Comparison of ENCODE assay signal across 27 mouse cellular contexts in genomic region chr13:109840251-109840650, GRCm38 (mm10).
"Had no signal": no experiment of that assay in that cellular context is flagged by ENCODE, and none has a peak within 500 bp of the region (broad histone marks: within the 10 kb centered on the region; RNA-seq: fewer than 3 reads in every experiment).

No protein-coding gene starts in this region.

- H3K9ac ChIP-seq: heart, embryonic 13.5 days; heart, embryonic 15.5 days; hindbrain, embryonic 13.5 days; hindbrain, embryonic 15.5 days; limb, embryonic 12.5 days; liver, embryonic 13.5 days; liver, embryonic 15.5 days had no signal

- H3K9me3 ChIP-seq: heart, embryonic 13.5 days; heart, embryonic 15.5 days; hindbrain, embryonic 13.5 days; hindbrain, embryonic 15.5 days; limb, embryonic 10.5 days; limb, embryonic 12.5 days; liver, embryonic 13.5 days; liver, embryonic 15.5 days had no signal

- H3K27me3 ChIP-seq: heart, embryonic 13.5 days; heart, embryonic 15.5 days; hindbrain, embryonic 13.5 days; hindbrain, embryonic 15.5 days; limb, embryonic 12.5 days; liver, embryonic 13.5 days; liver, embryonic 15.5 days had no signal

- H3K4me2 ChIP-seq: heart, embryonic 11.5 days; heart, embryonic 13.5 days; heart, embryonic 15.5 days; hindbrain, embryonic 13.5 days; hindbrain, embryonic 15.5 days; limb, embryonic 12.5 days; liver, embryonic 11.5 days; liver, embryonic 13.5 days; liver, embryonic 15.5 days had no signal

- H3K4me1 ChIP-seq: hindbrain, embryonic 13.5 days; hindbrain, embryonic 15.5 days had no signal

- ATAC-seq: hindbrain, postnatal 0 days; intestine, embryonic 16.5 days had no signal

- H3K36me3 ChIP-seq: heart, embryonic 15.5 days; hindbrain, embryonic 13.5 days; hindbrain, embryonic 15.5 days; limb, embryonic 10.5 days; limb, embryonic 12.5 days; liver, embryonic 15.5 days had no signal

- DNase-seq: gastrocnemius, adult 2 months; gastrocnemius, postnatal 10 days; gastrocnemius, postnatal 25 days; heart, adult 18-20 months; heart, postnatal 14 days; heart, postnatal 36 days; kidney, adult 11 months; kidney, adult 2 months; kidney, adult 9 months; kidney, postnatal 10 days; kidney, postnatal 25 days; kidney, postnatal 4 days; liver; liver, embryonic 13.5 days had no signal

- H3K4me3 ChIP-seq: gastrocnemius, adult 2 months; heart, embryonic 13.5 days; heart, embryonic 15.5 days; hindbrain, embryonic 13.5 days; hindbrain, embryonic 15.5 days; layer of hippocampus, adult 2 months; left cerebral cortex, adult 2 months; limb, embryonic 10.5 days; limb, embryonic 12.5 days; liver, embryonic 13.5 days; liver, embryonic 15.5 days had no signal

- H3K27ac ChIP-seq: gastrocnemius, adult 2 months; heart, embryonic 13.5 days; heart, embryonic 15.5 days; hindbrain, embryonic 13.5 days; hindbrain, embryonic 15.5 days; hindbrain, postnatal 0 days; layer of hippocampus, adult 2 months; left cerebral cortex, adult 2 months; limb, embryonic 10.5 days; limb, embryonic 12.5 days; liver, embryonic 13.5 days; liver, embryonic 15.5 days had no signal
